Mouse (Mus musculus) frontal cortex, postnatal 25 days (tissue): ENCODE data around the gene Fcmr.

Experiments
- DNase-seq, 2 experiments: peaks; one replicate each; pipeline ENCODE4 v3.0.0; 2022; ENCODE audit warnings: low spot score in 2 of 2

Fcmr gene

DNA sequence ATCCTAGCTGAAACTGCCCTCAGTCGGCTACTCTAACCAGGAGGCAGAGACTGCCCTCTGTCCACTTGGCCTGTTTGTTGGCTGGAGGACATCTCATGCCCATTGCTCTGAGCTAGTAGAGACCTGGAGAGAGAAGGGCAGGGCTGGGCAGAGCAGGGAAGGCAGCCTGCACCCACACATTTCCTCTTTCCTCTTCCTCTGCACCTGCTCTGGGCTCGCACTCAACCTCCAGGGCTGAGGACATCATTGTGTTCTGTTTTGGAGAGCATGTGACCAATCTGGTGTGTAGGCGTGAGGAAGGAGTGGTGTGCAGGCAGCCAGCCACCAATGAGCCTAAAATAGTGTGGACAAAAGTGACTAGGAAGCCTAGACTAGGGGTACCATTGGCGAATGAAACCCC, 1.2 kb upstream of the Fcmr start:
- no peak for DNase-seq

DNA sequence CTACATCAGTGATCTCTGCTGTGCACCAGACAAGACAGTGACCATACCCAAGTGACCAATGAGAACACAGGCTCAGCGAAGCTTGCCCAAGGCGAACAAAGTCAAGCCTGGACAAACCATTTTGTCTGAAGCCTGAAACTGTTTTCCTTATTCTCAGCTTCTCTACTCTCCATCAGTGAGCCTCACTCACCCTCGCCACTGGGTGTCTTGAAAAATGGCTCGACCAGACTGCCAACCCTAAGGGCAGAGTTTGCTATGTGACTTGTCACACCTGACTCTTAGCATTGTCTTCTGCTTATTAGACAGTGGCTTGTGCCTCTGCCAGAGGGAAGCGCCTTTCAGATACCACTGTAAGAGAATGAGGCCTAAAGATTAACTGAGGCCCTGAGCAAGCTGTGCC, 728 bp upstream of the Fcmr start:
- no peak for DNase-seq

DNA sequence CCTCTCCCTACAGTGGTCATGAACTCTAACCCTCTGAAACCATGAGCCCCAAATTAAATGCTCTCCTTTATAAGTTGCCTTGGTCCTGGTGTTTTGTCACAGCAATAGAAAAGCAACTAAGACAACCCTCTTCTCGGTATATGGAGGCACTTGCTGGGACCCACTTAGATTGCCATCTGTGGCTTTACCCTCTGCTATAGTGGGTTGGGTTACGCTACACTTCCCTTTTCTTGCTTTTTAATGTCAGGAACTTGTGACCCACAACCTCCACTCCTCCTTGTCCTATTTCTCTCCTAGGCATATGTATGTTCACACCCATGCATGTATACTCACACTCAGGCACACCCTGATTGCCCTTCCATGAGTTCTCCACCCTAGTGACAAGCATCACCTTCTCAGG, 7.4 kb downstream of the Fcmr start:
- DNase-seq, result no peak

DNA sequence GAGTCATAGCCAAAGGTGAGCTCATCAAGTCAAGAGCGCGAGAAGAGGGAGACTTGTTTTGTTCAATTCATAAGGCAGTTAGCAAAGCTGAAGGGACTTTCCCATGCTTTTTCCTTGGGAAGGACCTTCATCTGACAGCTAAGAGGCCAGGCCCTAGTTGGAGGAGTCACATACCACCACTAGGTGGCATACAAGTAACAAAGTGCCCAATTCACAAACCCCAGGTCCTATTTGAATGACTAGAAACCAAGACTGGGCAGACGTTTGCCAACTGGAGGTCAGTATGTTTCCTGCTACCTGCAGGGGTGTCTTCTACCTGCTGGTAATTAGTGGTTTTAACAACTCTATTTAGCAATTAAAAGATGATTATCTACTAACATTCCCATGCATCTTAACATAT, 9.7 kb downstream of the Fcmr start:
- peak; percentile 11 to 15 for DNase-seq

DNA sequence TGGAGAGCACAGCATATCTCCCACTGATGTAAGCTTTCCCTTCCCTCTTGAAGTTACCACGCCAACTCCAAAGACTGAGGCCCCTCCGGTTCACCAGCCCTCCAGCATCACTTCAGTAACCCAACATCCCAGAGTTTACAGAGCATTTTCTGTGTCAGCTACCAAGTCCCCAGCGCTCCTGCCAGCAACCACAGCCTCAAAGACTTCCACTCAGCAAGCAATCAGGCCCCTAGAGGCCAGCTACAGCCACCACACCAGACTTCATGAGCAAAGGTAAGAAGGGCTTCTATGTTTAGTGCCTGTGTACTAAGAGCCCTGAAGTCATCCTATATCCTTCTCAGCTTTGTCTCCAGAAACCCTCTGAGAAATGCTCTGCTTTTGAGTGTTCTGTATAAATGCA, 10.4 kb downstream of the Fcmr start:
- no peak for DNase-seq

DNA sequence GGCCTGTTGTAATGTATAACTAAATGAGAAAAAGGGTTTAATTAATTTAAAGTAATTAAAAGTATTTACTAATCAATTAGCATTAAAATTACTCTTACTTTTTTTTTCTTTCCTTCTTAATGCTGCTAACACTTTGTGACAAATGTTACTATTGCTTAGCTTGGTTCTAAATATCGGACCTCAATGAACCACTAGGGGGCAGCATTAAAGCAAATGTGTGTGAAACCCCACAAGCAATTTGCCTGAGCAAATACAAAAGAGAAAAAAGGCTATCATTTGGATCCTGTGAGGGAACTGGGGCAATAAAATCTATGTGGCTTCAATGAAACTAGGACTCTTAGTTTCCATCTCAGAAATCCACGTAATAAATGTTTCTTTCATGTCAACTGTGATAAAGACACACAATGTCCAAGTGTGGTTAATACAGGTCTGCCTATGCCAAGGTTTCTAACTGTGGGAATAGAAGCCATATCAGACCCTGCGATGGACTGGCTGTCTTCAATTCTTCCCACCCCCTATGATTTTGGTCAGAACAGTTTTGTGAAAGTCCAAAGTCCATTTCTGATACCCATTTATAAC, 11.6 kb downstream of the Fcmr start:
- peak in 1 of 2 experiments; percentile 31 for DNase-seq

DNA sequence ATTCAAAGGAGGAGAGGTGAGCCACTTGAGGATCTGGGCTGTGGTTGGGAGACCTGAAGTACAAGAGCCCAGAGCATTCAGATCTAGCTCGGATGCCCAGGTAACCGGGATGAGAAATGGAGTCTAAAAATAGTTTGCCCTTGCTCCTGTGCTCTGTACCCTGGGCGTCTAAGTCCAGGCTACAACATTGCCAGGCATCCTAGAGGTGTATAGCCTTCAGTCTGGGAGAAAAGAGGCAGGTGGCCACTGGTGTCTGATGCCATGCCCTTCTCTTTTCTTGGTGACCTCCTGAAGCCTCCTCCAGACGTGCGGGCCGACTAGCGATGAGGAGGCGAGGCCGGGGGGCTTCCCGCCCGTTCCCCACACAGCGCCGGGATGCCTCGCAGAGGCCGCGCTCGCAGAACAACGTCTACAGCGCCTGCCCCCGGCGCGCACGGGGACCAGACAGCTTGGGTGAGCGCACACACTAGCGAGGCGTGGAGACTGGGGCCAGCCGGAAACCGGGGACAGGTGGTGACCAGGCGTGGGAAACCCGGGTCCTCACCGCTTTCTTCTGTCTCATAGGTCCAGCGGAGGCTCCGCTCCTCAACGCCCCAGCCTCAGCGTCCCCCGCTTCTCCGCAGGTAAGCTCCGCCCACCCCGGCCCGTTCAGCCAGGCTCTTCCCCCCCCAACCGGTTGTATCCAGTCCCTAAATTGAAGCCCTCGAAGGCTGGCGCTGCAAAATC, 12.6 kb downstream of the Fcmr start:
- no peak for DNase-seq

DNA sequence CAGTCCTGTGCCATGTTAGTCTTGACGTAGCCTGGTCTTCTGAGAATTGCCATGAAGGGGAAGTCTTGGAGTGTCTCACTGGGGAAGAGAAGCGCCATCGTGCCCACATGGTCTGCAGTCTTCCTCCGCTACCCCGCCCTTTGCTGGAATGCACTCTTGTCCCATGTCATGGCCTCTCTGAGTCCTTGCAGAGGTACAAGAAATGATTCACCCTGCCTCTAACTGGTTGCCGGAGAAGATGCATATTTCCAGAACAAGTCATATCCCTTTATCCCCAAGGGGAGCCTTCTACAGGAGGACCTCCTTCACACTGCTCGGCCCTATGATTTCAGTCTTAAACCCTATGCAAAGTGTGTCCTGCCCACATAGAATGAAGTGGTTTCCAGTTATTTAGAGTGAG, 14.5 kb downstream of the Fcmr start:
- no peak for DNase-seq

DNA sequence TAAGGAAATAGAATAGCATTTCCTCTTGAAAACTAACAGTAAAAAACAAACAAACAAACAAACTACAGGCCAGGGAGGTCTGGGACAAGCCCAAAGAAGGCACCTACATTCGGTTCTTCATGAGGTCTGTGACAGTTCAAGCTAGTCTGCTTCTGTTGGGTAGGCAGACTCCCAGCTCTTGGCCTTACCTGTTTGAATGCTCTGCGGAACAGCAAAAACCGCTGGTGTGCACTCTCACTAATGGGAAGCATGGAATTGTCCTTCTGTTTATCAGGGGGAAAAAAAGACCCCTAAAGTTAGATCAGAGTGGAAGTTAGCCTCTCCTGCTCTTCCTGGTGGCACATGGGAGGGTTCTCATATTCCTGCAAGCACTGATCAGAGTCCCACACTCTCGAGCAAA, 17.7 kb downstream of the Fcmr start:
- no peak for DNase-seq

DNA sequence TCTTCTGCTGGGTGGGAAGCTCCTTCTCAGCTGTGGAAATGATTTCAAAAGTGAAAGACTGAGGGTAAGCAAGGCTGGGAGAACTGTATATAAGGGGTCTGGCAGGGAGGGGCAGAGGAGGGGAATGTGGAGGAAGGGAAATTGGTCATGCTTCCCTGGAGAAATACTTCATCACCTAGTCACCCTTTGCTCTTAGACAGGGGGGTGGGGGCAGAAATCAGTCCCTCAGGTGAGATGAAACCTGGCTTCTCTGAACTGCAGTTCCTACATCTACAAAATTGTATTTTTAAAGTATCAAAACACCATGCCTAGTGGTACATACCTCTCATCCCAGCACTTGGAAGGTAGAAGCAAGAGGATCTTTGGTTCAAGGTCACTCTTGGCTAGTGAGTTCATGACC, 21.9 kb downstream of the Fcmr start, which contains the start of gene Il24:
Gene Il24 (minus strand): TSS at position 101 of the 400 bp plus-strand sequence.
- DNase-seq, result no peak

DNA sequence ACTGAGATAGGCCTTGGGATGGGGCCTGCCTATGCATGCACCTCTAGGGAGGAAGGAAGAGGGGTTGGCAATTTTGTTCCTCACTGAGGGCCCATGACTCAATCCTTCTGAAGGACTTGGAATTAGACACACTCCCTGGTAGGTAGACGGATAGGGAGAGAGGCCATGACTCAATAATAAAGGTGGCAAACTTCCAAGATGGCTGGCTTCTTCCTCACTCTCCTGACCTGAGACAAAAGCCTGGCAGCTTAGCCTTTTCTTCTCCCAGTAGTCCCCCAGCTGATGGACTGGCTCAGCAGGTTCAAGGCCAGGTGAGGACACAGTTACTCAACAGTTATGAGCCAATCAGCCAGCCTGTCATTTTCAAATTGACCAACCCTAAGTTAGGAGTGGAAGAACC, 27.0 kb downstream of the Fcmr start:
- DNase-seq, result no peak

DNA sequence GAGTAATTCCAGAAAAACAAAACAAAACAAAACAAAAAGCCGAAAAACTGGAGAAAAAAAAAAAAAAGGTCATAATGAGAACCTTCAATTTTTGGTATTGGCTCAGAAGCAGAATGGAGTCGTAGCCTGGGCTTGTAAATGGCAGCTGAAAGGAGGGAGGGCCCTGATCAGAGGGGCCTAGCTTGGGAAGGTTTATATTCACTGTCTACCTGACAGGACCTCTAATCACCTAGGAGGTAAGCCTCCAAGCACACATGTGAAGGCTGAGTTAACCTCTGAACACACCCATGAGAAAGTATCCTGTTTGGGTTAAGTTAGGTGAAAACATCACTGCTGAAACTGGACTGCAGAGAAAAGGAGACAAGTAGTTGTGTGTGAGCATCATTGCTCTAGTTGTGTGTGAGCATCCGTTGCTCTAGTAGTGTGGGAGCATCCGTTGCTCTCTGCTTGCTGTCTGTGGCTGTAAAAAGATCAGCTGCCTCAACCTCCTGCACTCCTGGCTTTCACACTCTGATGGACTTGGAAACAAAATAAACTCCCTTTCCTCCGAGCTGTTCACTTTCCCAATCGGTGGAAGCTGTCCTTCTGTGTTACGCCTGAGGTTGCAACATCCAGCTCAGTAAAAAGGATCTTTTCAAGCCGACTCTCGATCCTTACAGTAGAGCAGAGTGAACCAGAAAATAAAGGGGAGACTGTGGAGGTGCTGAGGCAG, 28.0 kb downstream of the Fcmr start:
- DNase-seq, result no peak

DNA sequence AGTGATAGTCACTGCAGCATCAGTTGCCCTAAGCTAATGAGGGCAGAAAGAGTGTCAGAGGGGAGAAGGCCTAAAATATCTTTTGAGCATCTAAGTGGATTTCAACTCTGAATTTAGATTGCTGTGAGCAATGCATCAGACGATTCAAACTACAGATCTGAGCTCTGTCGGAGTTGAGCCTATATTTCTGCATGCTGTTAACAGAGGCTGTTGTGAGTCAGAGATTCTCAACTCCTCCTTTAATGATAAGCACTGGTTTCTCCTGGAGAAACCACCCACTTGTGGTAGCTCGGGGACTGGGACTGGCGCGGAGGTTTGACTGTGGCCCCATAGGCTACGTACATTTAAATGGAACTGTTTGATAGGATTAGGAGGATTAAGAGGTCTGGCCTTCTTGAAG, 29.0 kb downstream of the Fcmr start:
- no peak for DNase-seq

DNA sequence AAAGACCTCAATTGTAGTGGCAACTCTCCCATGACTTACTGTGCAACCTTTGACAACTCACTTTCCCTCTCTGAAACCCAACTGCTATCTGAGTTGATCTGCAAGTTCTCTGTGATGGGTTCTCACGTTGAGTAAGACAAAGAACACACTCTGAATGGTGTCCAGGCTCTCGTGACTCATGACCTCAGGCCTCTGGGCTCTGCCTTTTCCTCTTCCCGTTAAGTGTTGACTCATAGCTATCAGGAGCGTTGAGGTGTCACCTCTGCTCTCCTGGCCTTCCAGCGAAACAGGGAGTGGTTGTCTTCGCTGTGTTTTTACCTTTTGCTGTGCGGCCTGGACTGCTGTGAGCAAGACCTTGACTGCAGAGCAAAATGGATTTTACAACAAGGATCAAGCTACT, 37.0 kb downstream of the Fcmr start:
- no peak for DNase-seq

DNA sequence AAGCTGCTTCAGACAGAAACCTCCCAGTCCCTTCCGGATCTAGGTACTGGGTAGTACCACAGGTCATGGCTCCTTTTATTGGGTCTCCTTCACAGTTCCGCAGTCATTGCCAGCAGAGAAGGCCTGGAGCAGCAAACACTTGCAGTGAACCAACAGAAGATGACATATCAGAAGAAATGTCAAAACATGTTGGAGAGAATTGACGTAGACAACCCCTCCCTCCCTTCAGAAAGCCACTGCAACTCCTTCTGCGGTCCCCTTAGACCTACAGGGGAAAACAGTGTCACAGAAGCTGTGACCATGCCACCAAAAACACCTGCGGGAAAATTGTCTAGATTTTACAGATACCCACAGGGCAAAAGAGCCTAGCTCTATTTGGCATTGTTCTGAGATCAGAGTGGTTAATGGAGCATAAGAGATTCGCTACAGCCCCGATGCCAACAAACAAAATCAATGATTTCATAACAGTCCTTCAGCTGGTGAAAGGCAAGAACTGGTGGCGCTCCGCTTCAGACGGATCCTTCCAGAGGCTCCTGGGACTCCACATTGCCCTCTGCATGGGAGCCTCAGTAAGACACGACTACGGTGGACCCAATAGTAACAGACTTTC, 46.0 kb downstream of the Fcmr start, which contains the start of gene Il20:
Gene Il20 (minus strand): TSS at position 51 of the 610 bp plus-strand sequence.
- no peak for DNase-seq

DNA sequence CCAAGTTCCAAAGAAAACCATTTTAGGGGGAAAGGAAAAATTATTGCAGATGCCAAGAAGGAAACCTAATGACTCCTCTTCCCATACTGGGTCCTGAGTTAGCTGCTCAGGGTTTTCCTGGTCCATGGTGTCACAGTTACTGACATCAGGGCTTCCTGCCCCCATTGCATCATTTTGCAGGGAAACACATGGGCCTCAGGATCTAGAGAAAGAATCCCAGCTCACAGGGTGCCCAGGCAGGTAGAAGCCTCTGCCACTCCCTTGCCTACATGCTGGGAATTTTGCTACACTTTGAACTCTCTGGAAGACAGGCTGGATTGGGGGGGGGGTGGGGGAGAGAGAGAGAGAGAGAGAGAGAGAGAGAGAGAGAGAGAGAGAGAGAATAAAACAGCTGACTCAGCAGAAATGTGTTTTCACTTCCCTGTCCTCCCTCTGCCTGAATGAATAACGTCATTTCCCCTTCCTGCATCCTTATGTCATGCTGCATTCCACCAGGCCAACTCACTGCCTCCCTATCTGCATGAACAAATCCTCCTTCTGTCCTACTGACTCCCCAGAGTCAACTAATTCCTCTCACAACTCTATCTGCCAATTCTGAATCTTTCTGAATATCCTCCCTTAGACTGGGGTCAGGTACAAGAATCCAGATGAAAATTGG, 53.0 kb downstream of the Fcmr start:
- no peak for DNase-seq

DNA sequence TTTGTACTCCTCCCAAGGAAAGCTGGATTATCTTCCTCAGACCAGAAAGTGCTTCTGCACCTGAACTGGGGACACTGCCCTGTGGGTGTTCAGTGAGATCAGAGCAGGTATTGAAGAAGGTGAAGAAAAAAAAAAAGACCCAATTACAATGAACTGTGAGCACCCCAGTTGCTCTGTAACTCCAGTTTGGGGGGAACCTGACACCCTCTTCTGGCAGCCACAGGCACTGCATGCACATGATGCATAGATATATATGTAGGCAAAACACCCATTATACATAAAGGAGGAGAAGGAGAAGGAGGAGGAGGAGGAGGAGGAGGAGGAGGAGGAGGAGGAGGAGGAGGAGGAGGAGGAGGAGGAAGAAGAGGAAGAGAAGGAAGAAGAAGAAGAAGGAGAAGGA, 61.0 kb downstream of the Fcmr start:
- no peak for DNase-seq
